Mouse (Mus musculus) spleen, adult 18-20 months (tissue): Measurements from ENCODE around the gene Pih1d1.
"Not testable (repeated sequence)": the region's sequence is repeated elsewhere in the genome, so short reads cannot be mapped to it uniquely, and the experiment has no call there.

Experiments used
- DNase-seq, 2 experiments: peaks; one replicate each; pipeline ENCODE4 v3.0.0; 2022; ENCODE audit warnings: mixed read lengths in 2 of 2

Gene Pih1d1

GRCm38 (mm10) chr7:45148534-45149098, 5.5 kb upstream of the Pih1d1 start:
- no peak for DNase-seq

GRCm38 (mm10) chr7:45149545-45149944, 4.6 kb upstream of the Pih1d1 start:
- DNase-seq, result no peak

GRCm38 (mm10) chr7:45150321-45150720, 3.8 kb upstream of the Pih1d1 start:
- DNase-seq, result no peak

- no peak for DNase-seq
Observed at GRCm38 (mm10) chr7:45151303-45151702, 2.8 kb upstream of the Pih1d1 start.

GRCm38 (mm10) chr7:45153052-45153451, 1.1 kb upstream of the Pih1d1 start:
- DNase-seq, result not testable (repeated sequence)

- DNase-seq, result no peak
Observed at GRCm38 (mm10) chr7:45153586-45153985, 517 bp upstream of the Pih1d1 start.

GRCm38 (mm10) chr7:45154993-45155514, 951 bp downstream of the Pih1d1 start:
- peak; percentile 29 to 38 for DNase-seq

- DNase-seq, result no peak
Observed at GRCm38 (mm10) chr7:45155590-45155989, 1.5 kb downstream of the Pih1d1 start.

- no peak for DNase-seq
Observed at GRCm38 (mm10) chr7:45156206-45156605, 2.1 kb downstream of the Pih1d1 start.

- no peak for DNase-seq
Observed at GRCm38 (mm10) chr7:45157459-45157858, 3.4 kb downstream of the Pih1d1 start.

- DNase-seq, result no peak
Observed at GRCm38 (mm10) chr7:45158991-45159390, 4.9 kb downstream of the Pih1d1 start.

- DNase-seq, result no peak
Observed at GRCm38 (mm10) chr7:45160316-45160800, 6.3 kb downstream of the Pih1d1 start.

GRCm38 (mm10) chr7:45160866-45161265, 6.8 kb downstream of the Pih1d1 start:
- DNase-seq, result no peak

GRCm38 (mm10) chr7:45161612-45162473, 7.7 kb downstream of the Pih1d1 start:
- peak; percentile 79 to 91 for DNase-seq

GRCm38 (mm10) chr7:45162551-45162950, 8.4 kb downstream of the Pih1d1 start:
- DNase-seq, result no peak

- DNase-seq, result no peak
Observed at GRCm38 (mm10) chr7:45162996-45163615, 9.0 kb downstream of the Pih1d1 start.

- peak in 1 of 2 experiments; percentile 32 for DNase-seq
Observed at GRCm38 (mm10) chr7:45163735-45164490, 9.8 kb downstream of the Pih1d1 start, which contains the start of gene Slc17a7. Slc17a7 (plus strand) TSS chr7:45163949.

- no peak for DNase-seq
Observed at GRCm38 (mm10) chr7:45164833-45165232, 10.7 kb downstream of the Pih1d1 start.

GRCm38 (mm10) chr7:45165701-45166100, 11.6 kb downstream of the Pih1d1 start:
- no peak for DNase-seq

- no peak for DNase-seq
Observed at GRCm38 (mm10) chr7:45166950-45167401, 12.9 kb downstream of the Pih1d1 start.

- DNase-seq, result no peak
Observed at GRCm38 (mm10) chr7:45167761-45168445, 13.8 kb downstream of the Pih1d1 start.

GRCm38 (mm10) chr7:45168656-45169055, 14.6 kb downstream of the Pih1d1 start:
- no peak for DNase-seq
